Mouse (Mus musculus) right cerebral cortex, postnatal 4 days (tissue): Measurements from ENCODE around the gene Zfp273.
A peak's percentile ranks its signal among the peaks of the same experiment; 100 is the strongest.
"Not testable (repeated sequence)": the region's sequence is repeated elsewhere in the genome, so short reads cannot be mapped to it uniquely, and the experiment has no call there.

Source experiments
- DNase-seq: peaks from one replicate; pipeline ENCODE4 v3.0.0-alpha.2; 2022

The Zfp273 gene

GRCm38 (mm10) chr13:67813710-67814660 lies at the start of gene Zfp273:
Zfp273 (plus strand) TSS chr13:67813740.
- DNase-seq, result peak; percentile 58

- peak; percentile 21 for DNase-seq
These were observed 34.0 kb upstream of the Zfp273 start, which contains the start of gene Zfp493 for GRCm38 (mm10) chr13:67779265-67780221. Zfp493 (plus strand) TSS chr13:67779693.

- no peak for DNase-seq
These were observed 21.6 kb upstream of the Zfp273 start for GRCm38 (mm10) chr13:67791921-67792455.

- DNase-seq, result no peak
These were observed 14.9 kb upstream of the Zfp273 start for GRCm38 (mm10) chr13:67798618-67799017.

- DNase-seq, result not testable (repeated sequence)
These were observed 14.4 kb upstream of the Zfp273 start for GRCm38 (mm10) chr13:67799151-67799550.

GRCm38 (mm10) chr13:67811651-67812210 lies 1.8 kb upstream of the Zfp273 start:
- no peak for DNase-seq

GRCm38 (mm10) chr13:67812961-67813709 lies 405 bp upstream of the Zfp273 start:
- no peak for DNase-seq

GRCm38 (mm10) chr13:67818636-67819035 lies 5.1 kb downstream of the Zfp273 start:
- no peak for DNase-seq

- DNase-seq, result peak; percentile 33
These were observed 17.4 kb downstream of the Zfp273 start, which contains the start of gene Gm10037 for GRCm38 (mm10) chr13:67830911-67831336. Gm10037 (plus strand) TSS chr13:67831106.

GRCm38 (mm10) chr13:67833137-67833536 lies 19.6 kb downstream of the Zfp273 start:
- DNase-seq, result not testable (repeated sequence)

- DNase-seq, result no peak
These were observed 30.2 kb downstream of the Zfp273 start for GRCm38 (mm10) chr13:67843775-67844118.

GRCm38 (mm10) chr13:67844119-67844852 lies 30.7 kb downstream of the Zfp273 start:
- peak; percentile 49 for DNase-seq

- DNase-seq, result no peak
These were observed 31.3 kb downstream of the Zfp273 start for GRCm38 (mm10) chr13:67844853-67845194.

- DNase-seq, result no peak
These were observed 36.8 kb downstream of the Zfp273 start for GRCm38 (mm10) chr13:67850361-67850760.

- no peak for DNase-seq
These were observed 39.6 kb downstream of the Zfp273 start for GRCm38 (mm10) chr13:67853130-67853529.

GRCm38 (mm10) chr13:67853983-67854382 lies 40.4 kb downstream of the Zfp273 start:
- DNase-seq, result no peak

GRCm38 (mm10) chr13:67857317-67857716 lies 43.8 kb downstream of the Zfp273 start:
- no peak for DNase-seq

GRCm38 (mm10) chr13:67862508-67862907 lies 49.0 kb downstream of the Zfp273 start:
- DNase-seq, result no peak

GRCm38 (mm10) chr13:67863026-67863425 lies 49.5 kb downstream of the Zfp273 start, which contains the start of gene BC048507:
BC048507 (plus strand) TSS chr13:67863326.
- no peak for DNase-seq

- no peak for DNase-seq
These were observed 51.3 kb downstream of the Zfp273 start for GRCm38 (mm10) chr13:67864764-67865350.

GRCm38 (mm10) chr13:67867899-67868298 lies 54.4 kb downstream of the Zfp273 start:
- peak; percentile 29 for DNase-seq
